Mouse (Mus musculus): Measurements from ENCODE around the gene Vsig10l.
A peak's percentile ranks its signal among the peaks of the same experiment; 100 is the strongest.

The Vsig10l gene

GRCm38 (mm10) chr7:43462851-43463250 lies at the start of gene Vsig10l:
TSS of gene Vsig10l (plus strand) at chr7:43463151.
- no peak for DNase-seq (ENCODE audit: extremely low spot score)

GRCm38 (mm10) chr7:43417298-43417697 lies 45.7 kb upstream of the Vsig10l start:
- no peak for DNase-seq (ENCODE audit: extremely low spot score)

- DNase-seq (ENCODE audit: extremely low spot score): peak; percentile 82
These were observed 39.8 kb upstream of the Vsig10l start for GRCm38 (mm10) chr7:43422995-43423617.

- DNase-seq (ENCODE audit: extremely low spot score): no peak
These were observed 38.8 kb upstream of the Vsig10l start for GRCm38 (mm10) chr7:43423991-43424625.

- DNase-seq (ENCODE audit: extremely low spot score): no peak
These were observed 35.5 kb upstream of the Vsig10l start, which contains the start of gene Lim2 for GRCm38 (mm10) chr7:43427406-43427805. TSS of gene Lim2 (plus strand) at chr7:43427670.

- no peak for DNase-seq (ENCODE audit: extremely low spot score)
These were observed 33.5 kb upstream of the Vsig10l start for GRCm38 (mm10) chr7:43429500-43429899.

- DNase-seq (ENCODE audit: extremely low spot score): no peak
These were observed 30.1 kb upstream of the Vsig10l start for GRCm38 (mm10) chr7:43432891-43433290.

GRCm38 (mm10) chr7:43434676-43435075 lies 28.3 kb upstream of the Vsig10l start:
- DNase-seq (ENCODE audit: extremely low spot score): no peak

GRCm38 (mm10) chr7:43436341-43437255 lies 26.4 kb upstream of the Vsig10l start, which contains the start of gene Nkg7:
TSS of gene Nkg7 (plus strand) at chr7:43437073.
- no peak for DNase-seq (ENCODE audit: extremely low spot score)

GRCm38 (mm10) chr7:43438611-43439010 lies 24.3 kb upstream of the Vsig10l start:
- DNase-seq (ENCODE audit: extremely low spot score): no peak

- DNase-seq (ENCODE audit: extremely low spot score): no peak
These were observed 22.5 kb upstream of the Vsig10l start, which contains the start of gene Cldnd2 for GRCm38 (mm10) chr7:43440482-43440881. TSS of gene Cldnd2 (plus strand) at chr7:43440782.

- DNase-seq (ENCODE audit: extremely low spot score): no peak
These were observed 21.9 kb upstream of the Vsig10l start for GRCm38 (mm10) chr7:43441071-43441470.

- DNase-seq (ENCODE audit: extremely low spot score): no peak
These were observed 20.3 kb upstream of the Vsig10l start for GRCm38 (mm10) chr7:43442684-43443083.

GRCm38 (mm10) chr7:43443126-43443916 lies 19.6 kb upstream of the Vsig10l start:
- DNase-seq (ENCODE audit: extremely low spot score): peak; percentile 79

GRCm38 (mm10) chr7:43443917-43444293 lies 19.0 kb upstream of the Vsig10l start, which contains the start of the genes Etfb and Gm45233:
TSS of gene Etfb (plus strand) at chr7:43444083.
TSS of gene Gm45233 (plus strand) at chr7:43444128.
- DNase-seq (ENCODE audit: extremely low spot score): peak; percentile 92

- no peak for DNase-seq (ENCODE audit: extremely low spot score)
These were observed 15.2 kb upstream of the Vsig10l start for GRCm38 (mm10) chr7:43447801-43448200.

- DNase-seq (ENCODE audit: extremely low spot score): no peak
These were observed 14.7 kb upstream of the Vsig10l start for GRCm38 (mm10) chr7:43448246-43448645.

GRCm38 (mm10) chr7:43449811-43450210 lies 13.1 kb upstream of the Vsig10l start:
- no peak for DNase-seq (ENCODE audit: extremely low spot score)

GRCm38 (mm10) chr7:43451726-43452125 lies 11.2 kb upstream of the Vsig10l start:
- DNase-seq (ENCODE audit: extremely low spot score): no peak

- DNase-seq (ENCODE audit: extremely low spot score): no peak
These were observed 10.3 kb upstream of the Vsig10l start for GRCm38 (mm10) chr7:43452609-43453008.

- DNase-seq (ENCODE audit: extremely low spot score): no peak
These were observed 9.2 kb upstream of the Vsig10l start for GRCm38 (mm10) chr7:43453599-43454355.

Measured in embryo, embryonic 9.5 days (tissue).